Mouse (Mus musculus): ENCODE results near the gene Blnk. TPM values are rescaled to one million over a fixed set of nuclear protein-coding genes. Genes with fewer than 3 reads are reported as not detected.

The Blnk gene
- total RNA-seq, 4 experiments from 2014 or later = 0.98 to 2.0 (median 1.7) TPM

- DNase-seq (ENCODE audit: low spot score) = no peak
Measured at GRCm38 (mm10) chr19:40964936-40965850, 29.1 kb downstream of the Blnk start.

GRCm38 (mm10) chr19:40964367-40964891, 29.9 kb downstream of the Blnk start:
- DNase-seq (ENCODE audit: low spot score) = no peak

GRCm38 (mm10) chr19:40962988-40963387, 31.3 kb downstream of the Blnk start:
- peak; percentile 28 for DNase-seq (ENCODE audit: low spot score)

GRCm38 (mm10) chr19:40958981-40959380, 35.4 kb downstream of the Blnk start:
- no peak for DNase-seq (ENCODE audit: low spot score)

GRCm38 (mm10) chr19:40946937-40947577, 47.3 kb downstream of the Blnk start:
- DNase-seq (ENCODE audit: low spot score) = no peak

- DNase-seq (ENCODE audit: low spot score) = no peak
Measured at GRCm38 (mm10) chr19:40943552-40943951, 50.8 kb downstream of the Blnk start.

- no peak for DNase-seq (ENCODE audit: low spot score)
Measured at GRCm38 (mm10) chr19:40936038-40936437, 58.3 kb downstream of the Blnk start.

GRCm38 (mm10) chr19:40935376-40935775, 59.0 kb downstream of the Blnk start:
- DNase-seq (ENCODE audit: low spot score) = no peak

GRCm38 (mm10) chr19:40931581-40932369, 62.6 kb downstream of the Blnk start:
- no peak for DNase-seq (ENCODE audit: low spot score)

- no peak for DNase-seq (ENCODE audit: low spot score)
Measured at GRCm38 (mm10) chr19:40895393-40895703, 99.0 kb downstream of the Blnk start.

- DNase-seq (ENCODE audit: low spot score) = peak; percentile 82
Measured at GRCm38 (mm10) chr19:40894519-40895392, 99.6 kb downstream of the Blnk start, which contains the start of gene Zfp518a. Gene Zfp518a (plus strand): TSS chr19:40894705.

- no peak for DNase-seq (ENCODE audit: low spot score)
Measured at GRCm38 (mm10) chr19:40894071-40894506, 100.2 kb downstream of the Blnk start.

GRCm38 (mm10) chr19:40888887-40889286, 105.4 kb downstream of the Blnk start:
- DNase-seq (ENCODE audit: low spot score) = no peak

GRCm38 (mm10) chr19:40881700-40882099, 112.6 kb downstream of the Blnk start:
- no peak for DNase-seq (ENCODE audit: low spot score)

Small RNA genes within 50 kb of the gene (microRNA-seq; reads per million reads assigned to microRNA genes)
- gene Mir8092 = not detected

Other genes starting within 250 kb of the Blnk start
- not detected for gene Cc2d2b, start 245.8 kb downstream of the Blnk start, total RNA-seq (2022)
- 1 to 10 TPM; 3.9 to 4.6 (median 4.0) TPM for gene Ccnj, start 163.3 kb downstream of the Blnk start, total RNA-seq (2022)
- 1 to 10 TPM; 6.7 to 7.6 (median 7.3) TPM for gene Zfp518a, start 99.8 kb downstream of the Blnk start, total RNA-seq (2022)
- gene Dntt, start 34.7 kb upstream of the Blnk start, total RNA-seq (2022) = not detected
- gene Opalin, start 82.6 kb upstream of the Blnk start, total RNA-seq (2022) = not detected
- 1 to 10 TPM in 1 of 4 experiments, under 1 TPM in 3; 0.12 to 1.0 (median 0.46) TPM for gene Tll2, start 212.3 kb upstream of the Blnk start, total RNA-seq (2022)

All from heart, adult 8-10 months (tissue).